Mouse (Mus musculus): ENCODE results near the gene Rnf148. TPM values are rescaled to one million over a fixed set of nuclear protein-coding genes. Genes with fewer than 3 reads are reported as not detected.

Rnf148 gene
- polyA plus RNA-seq (2012; ENCODE audit: insufficient read depth, insufficient read length, low replicate concordance, missing spikeins), result not detected in 2 replicates

- Histone ChIP-seq H3K4me1 (ENCODE audit: control insufficient read depth, insufficient read depth, low read length) (no peaks in the 10 kb centered on the region), H3K4me3 (ENCODE audit: insufficient read depth, low read depth, low read length) (no peak within 1 kb of the TSS), H3K27ac (ENCODE audit: insufficient read depth, low read depth, low read length) (no peak within 1 kb of the TSS)
- no peak for TF ChIP-seq CTCF (IDR thresholded peaks at IDR 0.05; ENCODE audit: insufficient read depth, low read depth, low read length)
- TF ChIP-seq POLR2A (IDR thresholded peaks at IDR 0.05; ENCODE audit: insufficient read depth, low read depth, low read length), result no peak
- WGBS, result 95% methylated on average over 2 of the region's 2 CpGs
Observed at GRCm38 (mm10) chr6:23655036-23655435, at the start of gene Rnf148. Gene Rnf148 (minus strand): TSS chr6:23655136.

DNA sequence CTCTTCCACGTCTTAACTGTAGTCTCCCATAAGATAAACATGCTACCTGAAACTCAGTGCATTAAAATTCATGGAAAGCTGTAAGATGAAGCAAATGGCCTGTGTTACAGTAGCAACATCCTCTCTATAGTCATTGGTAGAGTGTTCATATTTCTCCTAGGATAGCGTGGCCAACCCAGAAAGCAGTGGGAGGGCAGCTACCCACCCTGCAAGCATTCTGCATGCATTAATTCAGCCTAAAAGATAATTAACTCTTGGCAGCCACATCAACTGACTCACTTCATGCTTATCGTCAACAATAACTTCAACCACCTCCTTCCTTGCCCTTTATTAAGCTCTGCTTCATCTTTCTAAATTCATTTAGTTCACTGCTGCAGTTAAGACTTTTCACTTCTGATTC, 45.9 kb upstream of the Rnf148 start:
- Histone ChIP-seq H3K27ac (ENCODE audit: insufficient read depth, low read depth, low read length) (no peak overlapping the region), H3K4me3 (ENCODE audit: insufficient read depth, low read depth, low read length) (no peak overlapping the region), H3K4me1 (ENCODE audit: control insufficient read depth, insufficient read depth, low read length) (no peaks in the 10 kb centered on the region)
- WGBS, result 57% methylated on average over 3 of the region's 3 CpGs
- TF ChIP-seq CTCF (IDR thresholded peaks at IDR 0.05; ENCODE audit: insufficient read depth, low read depth, low read length) (no peak), POLR2A (IDR thresholded peaks at IDR 0.05; ENCODE audit: insufficient read depth, low read depth, low read length) (no peak)

- no peak overlapping the region for H3K27ac ChIP-seq (ENCODE audit: insufficient read depth, low read depth, low read length)
- no peak for TF ChIP-seq POLR2A (IDR thresholded peaks at IDR 0.05; ENCODE audit: insufficient read depth, low read depth, low read length)
- no peak for TF ChIP-seq CTCF (IDR thresholded peaks at IDR 0.05; ENCODE audit: insufficient read depth, low read depth, low read length)
- WGBS, result 76% methylated on average over 1 of the region's 1 CpGs
- no peaks in the 10 kb centered on the region for H3K4me1 ChIP-seq (ENCODE audit: control insufficient read depth, insufficient read depth, low read length)
- H3K4me3 ChIP-seq (ENCODE audit: insufficient read depth, low read depth, low read length), result no peak overlapping the region
Observed at GRCm38 (mm10) chr6:23678172-23678571, 23.2 kb upstream of the Rnf148 start.

DNA sequence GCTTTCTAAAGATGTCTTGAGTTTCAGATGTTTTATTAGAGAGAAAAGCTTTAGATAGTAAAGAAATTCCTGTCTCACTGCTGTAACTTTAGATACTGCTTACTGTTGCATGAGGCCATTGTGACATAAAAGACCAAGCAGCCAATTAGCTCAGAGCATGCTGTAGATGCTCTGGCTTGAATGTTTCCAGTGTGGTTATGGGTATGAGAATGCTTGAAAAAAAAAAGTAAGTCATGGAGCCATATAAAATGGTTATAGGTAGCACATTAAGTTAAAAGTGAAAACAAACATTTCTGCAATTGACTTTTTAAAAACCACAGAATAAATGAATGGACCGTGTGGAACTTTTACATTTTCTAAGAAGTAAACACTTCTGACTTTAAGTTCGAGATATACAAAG, 4.7 kb downstream of the Rnf148 start, which contains the start of gene Rnf133:
Gene Rnf133 (minus strand): TSS at position 101 of the 400 bp plus-strand sequence.
- no peak for TF ChIP-seq POLR2A (IDR thresholded peaks at IDR 0.05; ENCODE audit: insufficient read depth, low read depth, low read length)
- no peak for TF ChIP-seq CTCF (IDR thresholded peaks at IDR 0.05; ENCODE audit: insufficient read depth, low read depth, low read length)

GRCm38 (mm10) chr6:23648732-23649131, 6.2 kb downstream of the Rnf148 start:
- no peak for TF ChIP-seq POLR2A (IDR thresholded peaks at IDR 0.05; ENCODE audit: insufficient read depth, low read depth, low read length)
- TF ChIP-seq CTCF (IDR thresholded peaks at IDR 0.05; ENCODE audit: insufficient read depth, low read depth, low read length), result no peak
- no peak overlapping the region for H3K4me3 ChIP-seq (ENCODE audit: insufficient read depth, low read depth, low read length)
- no peaks in the 10 kb centered on the region for H3K4me1 ChIP-seq (ENCODE audit: control insufficient read depth, insufficient read depth, low read length)
- H3K27ac ChIP-seq (ENCODE audit: insufficient read depth, low read depth, low read length), result no peak overlapping the region
- 92% methylated on average over 8 of the region's 8 CpGs for WGBS

More for the DNA sequence above, 4.7 kb downstream of the Rnf148 start, which contains the start of gene Rnf133:
- Histone ChIP-seq H3K4me3 (ENCODE audit: insufficient read depth, low read depth, low read length) (no peak within 1 kb of the TSS), H3K27ac (ENCODE audit: insufficient read depth, low read depth, low read length) (no peak within 1 kb of the TSS), H3K4me1 (ENCODE audit: control insufficient read depth, insufficient read depth, low read length) (no peaks in the 10 kb centered on the region)
- 94% methylated on average over 2 of the region's 2 CpGs for WGBS

DNA sequence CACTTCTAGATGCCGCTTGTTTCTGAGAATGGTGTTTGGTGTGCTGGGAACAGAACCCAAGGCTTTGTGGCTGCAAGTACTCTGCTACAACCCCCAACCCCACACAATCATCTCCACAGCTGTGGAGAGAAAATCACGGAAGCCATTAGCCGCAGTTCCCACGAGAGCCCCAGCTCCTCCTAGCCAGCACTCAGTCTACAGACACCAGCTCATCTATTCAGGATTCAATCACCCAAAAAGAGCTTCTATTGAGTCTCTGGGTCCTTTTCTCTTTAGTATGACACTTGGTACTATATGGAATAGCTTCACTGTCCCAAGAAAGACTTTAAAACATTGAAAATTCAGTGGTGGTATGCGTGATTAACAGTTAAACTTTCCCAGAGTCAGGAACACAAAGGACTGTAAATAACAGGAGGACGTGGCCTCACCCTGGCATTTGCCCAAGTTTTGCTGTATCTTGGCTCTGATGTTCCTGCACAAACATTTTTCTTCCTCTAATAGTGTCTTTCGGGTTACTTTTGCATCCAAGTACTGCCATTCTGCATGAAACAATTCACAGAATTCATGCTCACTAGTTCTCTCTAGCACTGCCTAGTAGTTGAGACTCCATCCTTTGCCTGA, 7.2 kb downstream of the Rnf148 start:
- 62% methylated on average over 7 of the region's 7 CpGs for WGBS
- H3K4me1 ChIP-seq (ENCODE audit: control insufficient read depth, insufficient read depth, low read length), result no peaks in the 10 kb centered on the region

GRCm38 (mm10) chr6:23637081-23637480, 17.9 kb downstream of the Rnf148 start:
- Histone ChIP-seq H3K27ac (ENCODE audit: insufficient read depth, low read depth, low read length) (no peak overlapping the region), H3K4me1 (ENCODE audit: control insufficient read depth, insufficient read depth, low read length) (no peaks in the 10 kb centered on the region), H3K4me3 (ENCODE audit: insufficient read depth, low read depth, low read length) (no peak overlapping the region)
- TF ChIP-seq CTCF (IDR thresholded peaks at IDR 0.05; ENCODE audit: insufficient read depth, low read depth, low read length) (no peak), POLR2A (IDR thresholded peaks at IDR 0.05; ENCODE audit: insufficient read depth, low read depth, low read length) (no peak)
- WGBS, result 74% methylated on average over 3 of the region's 3 CpGs

More for the DNA sequence above, 7.2 kb downstream of the Rnf148 start:
- no peak overlapping the region for H3K4me3 ChIP-seq (ENCODE audit: insufficient read depth, low read depth, low read length)
- TF ChIP-seq POLR2A (IDR thresholded peaks at IDR 0.05; ENCODE audit: insufficient read depth, low read depth, low read length) (no peak), CTCF (IDR thresholded peaks at IDR 0.05; ENCODE audit: insufficient read depth, low read depth, low read length) (no peak)
- H3K27ac ChIP-seq (ENCODE audit: insufficient read depth, low read depth, low read length), result no peak overlapping the region

GRCm38 (mm10) chr6:23635208-23635607, 19.7 kb downstream of the Rnf148 start:
- H3K27ac ChIP-seq (ENCODE audit: insufficient read depth, low read depth, low read length), result no peak overlapping the region
- WGBS, result 94% methylated on average over 3 of the region's 3 CpGs

DNA sequence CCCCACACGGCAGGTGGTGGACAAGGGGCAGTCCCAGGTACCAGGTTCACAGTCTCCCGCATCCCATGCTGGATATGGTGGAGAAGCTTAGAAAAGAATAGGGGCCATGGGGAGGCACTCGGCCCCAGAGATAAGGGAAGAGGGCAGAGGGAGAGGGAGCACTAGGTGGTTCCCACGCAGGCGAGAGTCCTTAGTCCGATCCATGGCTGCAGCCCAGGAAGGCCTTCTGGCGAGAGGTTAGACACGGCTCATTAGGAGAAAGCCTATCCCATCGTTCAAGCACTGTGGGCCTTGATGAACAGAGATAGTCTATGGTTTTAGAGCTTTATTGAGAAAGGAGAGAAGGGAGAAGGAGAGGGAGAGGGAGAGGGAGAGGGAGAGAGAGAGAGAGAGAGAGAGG, 20.9 kb downstream of the Rnf148 start:
- no peak for TF ChIP-seq CTCF (IDR thresholded peaks at IDR 0.05; ENCODE audit: insufficient read depth, low read depth, low read length)
- TF ChIP-seq POLR2A (IDR thresholded peaks at IDR 0.05; ENCODE audit: insufficient read depth, low read depth, low read length), result no peak
- WGBS, result 93% methylated on average over 9 of the region's 9 CpGs
- no peak overlapping the region for H3K4me3 ChIP-seq (ENCODE audit: insufficient read depth, low read depth, low read length)

More at GRCm38 (mm10) chr6:23635208-23635607, 19.7 kb downstream of the Rnf148 start:
- H3K4me1 ChIP-seq (ENCODE audit: control insufficient read depth, insufficient read depth, low read length), result no peaks in the 10 kb centered on the region
- no peak for TF ChIP-seq CTCF (IDR thresholded peaks at IDR 0.05; ENCODE audit: insufficient read depth, low read depth, low read length)
- TF ChIP-seq POLR2A (IDR thresholded peaks at IDR 0.05; ENCODE audit: insufficient read depth, low read depth, low read length), result no peak
- no peak overlapping the region for H3K4me3 ChIP-seq (ENCODE audit: insufficient read depth, low read depth, low read length)

More for the DNA sequence above, 20.9 kb downstream of the Rnf148 start:
- Histone ChIP-seq H3K4me1 (ENCODE audit: control insufficient read depth, insufficient read depth, low read length) (no peaks in the 10 kb centered on the region), H3K27ac (ENCODE audit: insufficient read depth, low read depth, low read length) (no peak overlapping the region)

Measured in olfactory bulb, adult 2 months (tissue).